Mouse (Mus musculus): ENCODE measurements at regions not wholly inside any gene's neighbourhood (a gene's known extent, or its start where the extent isn't known, plus 50 kb on each side); places are given as distances from the start of the nearest gene placed in this dataset.

DNA sequence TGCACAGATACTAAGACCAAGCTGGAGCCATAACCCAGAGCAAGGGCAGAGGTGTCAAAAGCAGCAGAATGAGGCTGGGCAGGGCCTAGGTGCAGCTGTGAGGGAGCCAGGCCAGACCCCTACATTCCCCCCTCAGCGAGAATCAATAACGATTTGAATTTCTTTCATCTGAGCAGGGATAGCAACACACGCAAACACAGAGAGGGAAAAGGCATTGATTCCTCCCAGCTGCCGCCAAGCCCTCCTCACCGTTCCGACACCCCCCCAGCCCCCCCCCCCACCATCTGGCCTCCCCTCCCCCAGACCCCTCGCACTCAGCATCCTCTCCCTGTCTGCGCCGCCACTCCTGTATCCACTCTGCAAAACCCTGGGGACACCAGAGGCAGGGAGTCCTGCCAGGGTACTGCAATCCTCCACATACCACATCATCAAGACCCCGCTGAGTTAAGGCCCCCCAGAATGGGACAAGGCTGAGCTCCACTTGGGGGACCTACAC, 166.9 kb downstream of the 3100002H09Rik start:
- DNase-seq, result no peak

DNA sequence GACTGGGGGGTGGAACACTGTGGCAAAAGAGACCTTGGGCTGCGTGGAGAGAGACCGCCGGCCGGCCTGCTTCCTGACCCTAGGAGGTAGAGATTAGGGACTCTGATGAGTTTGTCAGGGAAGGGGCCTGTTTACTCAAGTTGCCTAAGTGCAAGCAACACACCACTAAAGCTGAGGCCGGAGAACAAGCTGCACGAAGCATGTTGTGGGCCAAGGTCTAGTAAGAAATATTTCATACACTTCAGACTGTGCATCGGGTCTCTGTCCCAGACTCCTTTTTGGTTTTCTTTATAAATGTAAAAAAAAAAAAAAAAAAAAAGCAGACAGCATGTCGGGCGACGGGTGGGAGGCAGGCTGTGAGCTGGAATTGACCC, 167.5 kb downstream of the 3100002H09Rik start:
- no peak for DNase-seq

DNA sequence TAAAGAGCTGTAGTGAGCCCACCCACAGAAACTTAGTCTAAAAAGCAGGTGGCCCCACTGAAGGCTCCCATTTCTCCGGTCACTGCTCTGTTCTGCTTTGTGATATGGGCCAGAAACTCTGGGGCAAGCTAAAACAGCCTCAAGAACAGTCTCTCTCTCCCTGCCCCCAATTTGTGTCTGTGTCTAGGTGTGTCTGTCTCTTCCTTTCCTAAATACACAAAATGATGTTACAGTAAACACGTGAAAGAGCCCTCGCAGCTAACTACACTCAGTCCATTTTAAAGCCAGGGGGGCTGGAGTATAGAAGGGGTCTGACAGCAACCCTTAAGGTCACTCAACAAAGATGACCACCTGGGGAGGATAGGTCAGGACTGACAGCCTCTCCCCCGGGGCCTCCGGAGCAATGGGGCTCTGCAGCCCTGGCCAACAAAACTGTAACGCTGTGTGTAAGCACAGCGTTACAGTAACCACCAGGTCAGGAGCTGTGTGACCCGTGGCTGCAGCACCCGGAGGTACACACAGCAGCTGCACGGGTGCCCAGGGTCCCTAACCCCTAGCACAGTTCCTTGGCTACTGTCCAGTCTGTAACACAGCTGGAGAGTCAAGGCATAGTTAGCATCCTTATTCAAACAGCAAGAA, 168.0 kb downstream of the 3100002H09Rik start:
- DNase-seq, result no peak

DNA sequence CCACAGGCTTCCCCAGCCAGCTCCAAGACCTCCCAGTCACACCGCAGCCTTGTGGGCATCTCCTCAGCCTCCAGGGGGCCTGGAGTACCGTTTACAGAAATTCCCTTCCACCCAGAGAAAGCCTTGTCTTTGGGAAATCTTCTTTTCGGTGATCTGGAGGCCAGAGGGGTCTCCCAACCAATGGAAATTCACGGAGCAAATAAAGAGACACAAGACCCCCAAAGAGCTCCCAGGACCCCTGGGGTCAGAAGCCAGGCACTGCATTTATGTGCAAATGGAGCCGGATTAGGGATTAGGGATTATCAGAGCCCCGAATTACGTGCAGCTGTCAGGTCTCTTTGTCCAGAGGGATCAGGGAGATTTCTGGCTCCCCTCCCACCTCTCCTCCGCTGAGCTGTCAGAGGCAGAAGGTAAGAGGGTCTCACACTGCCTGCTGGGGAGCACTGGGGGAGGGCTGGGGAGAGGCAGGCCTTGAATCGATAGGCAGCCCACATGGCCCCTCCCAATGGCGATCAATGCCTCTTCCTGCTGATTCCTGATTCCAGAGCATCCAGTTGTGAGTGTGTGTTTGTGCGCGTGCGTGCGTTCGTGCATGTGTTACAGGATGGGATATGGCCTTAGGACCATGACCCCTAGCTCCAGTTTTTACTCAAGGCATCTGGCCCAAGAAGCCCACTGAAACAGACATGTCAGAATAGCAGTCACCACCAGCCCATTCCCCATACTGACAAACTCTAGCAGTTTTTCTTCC, 168.7 kb downstream of the 3100002H09Rik start:
- no peak for DNase-seq

DNA sequence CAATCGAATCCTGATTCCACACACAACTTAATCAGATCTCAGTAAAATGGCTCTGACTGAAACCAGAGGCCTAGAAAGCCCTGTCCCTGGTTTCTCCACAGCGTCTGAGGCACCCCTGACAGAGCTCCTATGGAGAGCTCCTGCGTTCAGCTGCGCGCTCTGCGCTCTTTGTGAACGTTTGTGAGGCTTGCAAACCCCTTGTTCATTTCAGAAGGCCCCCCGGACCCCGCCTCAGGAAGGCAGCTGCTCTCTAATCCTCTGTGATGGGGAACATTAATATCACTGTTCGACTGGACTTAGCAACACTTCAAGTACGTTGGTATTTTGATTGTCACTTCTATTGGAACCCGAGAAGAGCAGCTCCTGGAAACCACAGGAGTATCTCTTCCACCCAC, 175.6 kb downstream of the 3100002H09Rik start:
- no peak for DNase-seq

DNA sequence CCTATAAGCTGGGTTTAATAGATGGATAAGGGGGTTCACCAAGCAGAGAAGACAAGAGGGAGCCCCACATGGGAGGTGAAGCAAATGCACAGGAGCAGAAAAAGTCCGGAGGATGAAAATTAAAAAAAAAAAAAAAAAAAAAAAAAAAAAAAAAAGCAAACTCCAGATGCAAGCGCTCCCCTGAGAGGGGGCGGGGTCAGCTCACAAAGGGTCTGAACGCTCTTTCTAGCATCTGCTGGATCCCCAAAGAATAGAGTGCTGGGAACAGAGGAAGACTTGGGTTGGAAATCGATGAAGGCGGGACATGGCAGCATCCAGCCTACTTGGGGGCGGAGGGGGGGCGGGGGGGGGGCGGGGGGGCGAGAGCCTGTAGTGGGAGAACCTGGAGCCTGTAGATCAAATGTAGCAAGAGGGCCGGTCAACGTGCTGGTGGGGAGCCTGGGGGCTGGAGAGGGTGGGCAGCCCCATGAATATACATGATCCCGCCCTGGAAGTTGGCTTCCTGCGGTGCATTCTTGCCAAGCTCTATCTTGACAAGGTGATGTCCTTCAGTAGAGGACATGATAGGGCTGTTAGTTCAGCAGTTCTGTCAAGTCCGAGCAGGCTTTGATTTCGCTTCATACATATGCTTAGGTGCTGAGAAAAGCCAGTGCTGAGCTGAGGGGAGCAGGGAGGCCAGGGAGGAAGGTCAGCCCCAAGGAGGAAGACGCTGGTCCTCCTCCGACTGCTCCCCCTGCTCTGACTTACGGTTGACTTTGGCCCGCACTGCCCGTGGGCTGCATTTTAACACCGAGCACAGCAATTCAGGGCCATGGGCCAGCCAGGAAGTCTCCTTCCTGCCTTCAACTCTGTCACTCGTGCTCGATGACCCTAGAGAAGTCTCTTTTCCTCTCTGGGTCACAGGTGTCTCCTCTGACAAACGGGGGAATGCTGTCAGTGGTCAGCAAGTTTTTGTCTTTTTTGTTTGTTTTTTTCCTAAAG, 176.3 kb downstream of the 3100002H09Rik start:
- no peak for DNase-seq

DNA sequence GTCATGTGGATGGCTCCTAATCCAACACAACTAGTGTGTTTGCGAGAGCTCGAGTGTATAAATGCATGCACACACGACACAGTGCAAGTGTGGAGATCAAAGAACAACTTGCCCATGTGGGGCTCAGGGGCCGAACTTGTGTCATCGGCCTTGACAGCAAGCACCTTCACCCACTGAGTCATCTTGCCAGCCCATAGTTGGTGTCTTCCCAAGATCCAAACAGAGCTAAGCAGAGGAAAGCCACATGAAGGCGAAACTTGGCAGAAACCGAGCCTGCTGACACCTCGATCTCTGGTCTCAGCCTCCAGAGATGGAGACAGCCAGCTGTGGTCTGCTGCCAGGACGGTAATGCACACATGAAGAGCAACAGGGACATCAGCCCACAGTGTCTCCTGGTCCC, 177.1 kb downstream of the 3100002H09Rik start:
- no peak for DNase-seq

DNA sequence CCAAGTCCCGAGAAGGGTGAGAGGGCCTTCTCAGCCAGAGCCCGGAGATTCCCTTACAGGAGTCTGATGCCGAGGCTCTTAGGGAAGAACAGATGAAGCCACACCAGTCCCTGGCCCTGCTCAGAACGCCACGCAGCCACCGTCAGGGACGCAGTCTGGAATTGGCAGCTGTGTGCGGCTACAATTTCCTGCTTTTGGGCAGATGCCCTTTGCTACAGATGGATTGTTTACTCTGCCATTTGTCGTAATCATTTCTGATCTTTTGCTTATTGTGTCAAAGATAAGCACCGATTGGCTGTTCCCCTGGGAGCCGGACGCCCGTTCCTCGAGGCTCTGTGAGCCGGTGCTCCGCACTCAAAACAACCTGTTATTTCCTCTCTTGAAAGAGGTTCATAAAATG, 179.4 kb downstream of the 3100002H09Rik start:
- no peak for DNase-seq

DNA sequence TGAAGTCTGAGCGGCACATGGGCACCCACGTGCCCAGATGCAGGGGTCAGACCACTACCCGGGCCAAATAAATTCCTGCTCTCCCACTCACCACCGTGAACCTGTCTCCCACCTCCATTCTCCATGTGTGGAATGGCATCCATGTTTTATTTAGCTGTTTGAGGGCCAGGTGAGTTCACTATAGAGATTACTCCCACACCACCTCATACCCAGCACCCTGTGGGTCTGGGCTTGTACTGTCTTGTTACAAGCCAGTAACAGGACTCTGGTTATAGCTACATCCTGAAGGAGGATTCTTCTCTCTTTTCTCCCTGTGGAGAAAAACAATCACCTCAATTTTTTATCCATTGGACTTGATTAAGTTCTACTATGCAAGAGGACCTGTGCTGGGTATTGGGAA, 181.8 kb downstream of the 3100002H09Rik start:
- no peak for DNase-seq

DNA sequence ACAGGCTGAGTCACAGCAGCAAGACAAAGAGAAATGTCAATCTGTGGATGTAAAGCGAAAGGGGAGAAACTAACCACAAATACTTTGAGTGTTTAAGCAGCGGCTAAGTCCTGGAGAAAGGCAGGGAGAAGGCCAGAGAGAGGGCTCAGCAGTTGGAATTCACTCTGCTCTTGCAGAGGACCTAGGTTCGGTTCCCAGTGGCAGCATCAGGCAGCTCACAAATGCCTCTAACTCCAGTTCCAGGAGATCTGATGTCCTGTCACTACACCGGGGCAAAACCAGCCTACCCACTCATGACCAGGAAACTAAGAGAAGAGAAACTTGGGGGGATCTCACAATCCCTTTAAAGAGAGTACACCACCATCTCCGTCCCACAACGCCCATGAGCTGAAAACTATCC, 188.2 kb downstream of the 3100002H09Rik start:
- DNase-seq, result no peak

DNA sequence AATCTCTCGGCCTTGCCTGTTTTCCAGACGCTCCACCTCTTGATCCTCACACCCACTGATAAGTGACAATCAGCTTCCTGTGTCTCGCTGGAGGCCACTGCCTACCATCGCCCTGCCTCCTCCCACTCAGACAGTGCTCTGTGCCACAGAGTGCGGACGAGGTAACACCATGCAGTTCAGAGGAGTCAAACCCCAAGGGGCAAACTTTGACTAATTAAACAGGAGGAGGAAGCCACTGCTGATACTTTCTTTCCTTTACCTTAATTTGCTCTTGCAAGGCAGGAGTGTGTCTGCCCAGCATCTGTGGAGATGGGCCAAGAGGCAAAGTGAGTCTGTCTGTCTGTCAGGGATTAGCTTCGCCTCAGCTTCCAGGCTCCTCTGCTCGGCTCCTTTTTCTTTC, 192.2 kb downstream of the 3100002H09Rik start:
- no peak for DNase-seq

DNA sequence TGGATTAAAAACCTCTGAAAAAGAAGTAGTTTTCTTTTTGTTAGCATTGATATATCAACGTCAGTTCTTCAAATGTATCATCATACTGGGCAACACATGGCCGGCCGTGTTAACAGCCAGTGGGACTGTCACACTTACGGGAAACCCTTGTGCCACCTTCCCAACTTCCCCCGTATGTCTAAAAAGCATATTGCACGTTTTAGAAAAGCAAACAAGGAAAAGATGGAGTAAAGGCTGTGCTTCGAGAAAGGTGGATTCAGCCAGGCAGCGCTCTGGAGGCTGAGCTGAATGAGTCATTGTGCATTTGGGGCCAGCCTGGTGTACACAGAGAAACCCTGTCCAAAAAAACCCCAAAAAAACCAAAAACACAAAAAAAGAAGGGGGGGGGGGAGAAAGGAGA, 193.4 kb downstream of the 3100002H09Rik start:
- no peak for DNase-seq

DNA sequence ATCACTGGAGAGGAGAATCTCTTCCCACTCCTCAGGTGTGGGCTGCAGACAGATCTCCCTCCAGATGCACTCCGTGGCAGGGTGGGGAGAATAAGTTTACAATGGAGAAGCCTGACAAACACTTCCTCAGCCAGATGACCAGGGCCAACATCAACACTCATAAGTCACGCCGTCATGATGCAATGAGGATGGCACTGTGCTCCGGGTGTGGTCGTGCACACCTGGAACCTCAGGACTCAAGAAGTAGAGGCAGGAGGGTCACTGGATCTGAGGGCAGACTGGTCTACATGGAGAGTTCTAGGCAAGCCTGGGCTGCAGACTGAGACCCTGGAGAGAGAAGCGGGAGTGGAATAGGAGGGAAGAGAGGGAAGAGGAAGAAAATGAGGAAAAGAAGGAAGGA, 194.3 kb downstream of the 3100002H09Rik start:
- no peak for DNase-seq

DNA sequence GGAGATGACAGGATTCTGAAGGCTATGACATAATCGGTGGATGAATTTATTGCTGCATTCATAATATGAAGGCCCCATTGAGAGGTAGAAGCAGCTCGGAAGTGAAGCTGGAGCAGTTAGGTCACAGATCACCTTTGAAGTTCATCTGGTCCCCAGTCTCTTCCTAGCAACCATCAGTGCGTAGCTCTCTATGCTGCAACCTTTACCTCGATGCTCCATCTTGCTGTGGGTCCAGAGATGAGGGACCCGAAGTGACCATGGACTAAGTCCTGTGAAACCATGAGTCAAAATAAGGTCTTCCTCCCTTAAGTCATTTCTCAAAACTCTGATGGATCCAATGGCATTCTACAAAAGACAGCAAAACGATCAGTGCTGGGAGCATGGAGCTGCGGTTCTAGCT, 196.2 kb downstream of the 3100002H09Rik start:
- DNase-seq, result no peak

DNA sequence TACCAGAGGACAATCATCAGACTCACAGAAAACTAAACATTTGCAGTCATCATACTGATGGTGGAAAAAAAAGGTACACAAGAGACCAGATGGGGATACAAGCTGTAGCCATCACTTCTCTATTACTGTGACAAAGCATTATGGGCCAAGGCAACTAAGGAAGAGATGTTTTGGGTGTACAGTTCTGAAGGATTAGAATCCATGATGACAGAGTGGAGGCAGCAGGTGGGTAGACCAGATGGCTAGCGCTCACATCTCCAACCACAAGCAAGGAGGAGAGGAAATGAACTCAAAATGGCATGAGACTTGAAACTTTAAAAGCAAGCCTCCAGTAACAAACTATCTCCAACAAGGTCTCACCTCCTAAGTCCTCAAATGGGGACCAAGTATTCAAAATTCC, 201.3 kb downstream of the 3100002H09Rik start:
- DNase-seq, result no peak

DNA sequence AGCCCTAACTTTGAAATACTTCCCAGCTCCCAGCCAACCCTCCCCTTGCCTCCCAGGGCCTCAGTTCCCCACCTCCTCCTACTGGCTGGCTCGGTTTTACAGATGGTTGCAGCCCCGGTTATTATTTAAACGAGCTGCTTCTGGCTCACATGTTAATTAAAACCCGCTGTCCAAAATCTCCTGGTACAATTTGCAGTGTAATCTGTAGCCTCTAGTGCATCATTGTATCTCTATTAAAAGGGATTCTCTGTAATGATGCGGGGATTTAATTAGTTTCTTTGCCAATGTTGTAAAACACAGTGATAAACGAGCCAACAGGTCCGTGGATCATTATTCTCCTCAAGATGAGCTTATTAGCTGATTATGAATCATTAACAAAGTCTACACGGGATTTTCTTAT, 208.5 kb downstream of the 3100002H09Rik start:
- DNase-seq, result no peak

DNA sequence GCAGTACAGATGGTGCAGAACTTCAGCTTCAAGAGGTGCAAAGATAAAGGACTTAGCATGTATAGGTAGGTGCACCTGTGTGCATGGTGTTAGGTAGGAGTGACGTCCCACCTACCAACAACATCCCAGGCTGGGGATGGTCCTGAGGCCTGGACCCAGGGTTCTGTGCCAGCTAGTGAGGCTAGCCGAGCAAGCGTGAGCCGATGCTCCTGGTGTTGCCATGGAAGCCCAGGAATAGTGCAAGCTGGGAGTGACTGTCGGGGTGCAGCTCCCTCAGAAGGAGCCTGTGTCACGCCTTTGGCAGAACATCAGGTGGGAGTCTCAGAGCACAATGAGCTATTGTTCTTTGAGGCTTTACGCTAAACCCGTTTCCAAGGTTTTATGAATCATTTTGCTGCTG, 209.9 kb downstream of the 3100002H09Rik start:
- DNase-seq, result peak; percentile 58

DNA sequence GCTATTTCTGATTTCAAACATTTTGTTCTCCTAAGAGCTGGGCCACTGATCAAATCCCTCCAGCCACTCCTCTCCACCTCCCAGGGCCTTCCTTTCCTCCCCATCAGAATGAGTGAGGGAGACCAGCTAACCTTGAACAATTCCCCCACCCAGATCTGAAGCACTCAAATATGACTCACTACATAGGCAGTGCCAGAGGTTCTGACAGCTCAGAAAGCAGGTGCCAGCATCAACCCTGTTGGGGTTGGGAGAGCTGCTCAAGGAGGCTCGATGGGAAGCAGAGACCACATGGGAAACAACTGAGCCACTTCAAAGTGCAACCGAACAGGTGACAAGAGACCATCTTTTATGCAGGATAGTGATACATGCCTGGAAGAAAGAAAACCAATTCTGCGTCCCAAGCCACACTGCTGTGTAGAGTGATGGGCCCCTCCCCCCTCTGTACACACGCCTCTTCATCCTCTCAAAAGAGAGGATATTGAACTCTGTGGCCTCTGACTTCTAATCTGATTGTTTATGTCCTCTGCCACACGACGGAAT, 210.4 kb downstream of the 3100002H09Rik start:
- no peak for DNase-seq

DNA sequence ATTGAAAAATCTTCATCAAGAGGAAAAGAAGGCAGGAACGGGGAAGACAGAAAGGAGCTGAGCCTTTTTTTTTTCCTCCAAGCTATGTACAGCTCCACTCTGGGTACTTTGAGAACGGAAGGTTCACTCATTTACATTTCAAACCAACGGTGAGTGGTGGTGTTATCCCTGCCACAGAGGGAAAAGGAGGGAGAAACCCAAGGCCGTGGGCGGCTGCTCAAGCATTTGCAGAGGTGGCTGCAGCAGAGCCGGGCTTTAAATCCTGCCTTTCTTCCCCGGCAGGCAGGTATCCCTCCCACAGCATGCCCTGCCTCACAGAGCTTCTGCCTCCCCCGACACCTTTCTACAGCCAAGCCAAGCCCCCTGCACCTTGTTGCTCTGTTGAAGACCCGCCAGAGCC, 212.2 kb downstream of the 3100002H09Rik start:
- DNase-seq, result peak; percentile 50

DNA sequence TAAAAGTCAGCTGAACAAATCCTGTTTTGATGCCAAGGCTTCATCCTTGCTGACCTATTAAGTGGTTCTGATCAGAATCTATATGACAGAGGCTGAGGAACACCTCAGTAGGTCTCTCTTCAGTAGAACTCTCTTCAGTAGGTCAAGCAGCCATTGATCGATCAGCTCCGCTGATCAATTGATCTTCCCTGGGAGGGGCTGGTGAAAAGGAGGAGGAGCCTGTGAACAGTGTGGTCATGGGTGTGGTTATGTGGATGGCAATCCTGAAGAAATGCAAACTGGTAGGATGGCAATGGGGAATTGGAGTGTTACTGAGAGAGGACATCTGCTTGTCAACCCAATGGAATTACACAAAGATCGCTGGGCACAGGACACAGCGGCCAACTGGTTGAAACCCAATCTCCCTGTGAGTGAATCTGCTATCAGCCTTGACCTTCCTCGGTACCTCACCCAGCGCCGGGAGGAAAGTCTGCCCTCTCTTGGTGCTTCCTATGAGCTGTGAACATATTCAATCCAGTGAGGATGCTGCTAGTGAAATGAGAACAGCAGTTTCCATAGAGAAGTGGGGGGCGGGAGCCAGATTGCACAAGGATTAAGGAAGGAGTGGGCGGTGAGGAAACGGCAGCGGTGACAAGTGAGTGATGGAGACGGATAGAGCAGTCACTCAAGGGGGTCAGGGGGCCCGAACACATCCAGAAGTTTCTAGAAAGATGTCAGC, 213.9 kb downstream of the 3100002H09Rik start:
- DNase-seq, result peak; percentile 42

DNA sequence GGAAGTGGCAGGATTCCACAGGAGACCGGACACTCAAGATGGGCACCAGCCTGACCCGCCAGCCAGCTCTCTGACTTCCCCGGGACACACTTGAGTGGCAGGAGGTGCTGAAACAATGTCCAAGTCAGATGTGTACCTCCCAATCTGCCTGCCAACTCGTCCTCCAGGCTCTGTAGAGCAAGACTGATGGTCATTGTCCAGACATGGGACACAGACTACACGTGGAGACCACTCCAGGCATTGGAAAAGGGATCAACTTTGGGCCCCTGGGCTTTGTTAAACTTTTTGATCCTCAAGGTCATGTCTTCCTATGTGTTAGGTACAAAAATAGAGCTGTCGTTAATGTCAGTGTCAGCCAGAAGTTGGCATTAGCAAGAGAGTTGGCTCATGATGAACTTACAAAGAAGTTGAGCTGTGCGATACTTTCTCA, 214.6 kb downstream of the 3100002H09Rik start:
- DNase-seq, result no peak

Measured in right cerebral cortex, postnatal 14 days (tissue).